Mouse (Mus musculus): ENCODE measurements around the gene Phf21a. TPM values are rescaled to one million over a fixed set of nuclear protein-coding genes. Genes with fewer than 3 reads are reported as not detected.
A peak's percentile ranks its signal among the peaks of the same experiment; 100 is the strongest.

The Phf21a gene
- total and polyA plus RNA-seq, 3 experiments = 26.4 to 30.2 (median 27.6) TPM

DNA sequence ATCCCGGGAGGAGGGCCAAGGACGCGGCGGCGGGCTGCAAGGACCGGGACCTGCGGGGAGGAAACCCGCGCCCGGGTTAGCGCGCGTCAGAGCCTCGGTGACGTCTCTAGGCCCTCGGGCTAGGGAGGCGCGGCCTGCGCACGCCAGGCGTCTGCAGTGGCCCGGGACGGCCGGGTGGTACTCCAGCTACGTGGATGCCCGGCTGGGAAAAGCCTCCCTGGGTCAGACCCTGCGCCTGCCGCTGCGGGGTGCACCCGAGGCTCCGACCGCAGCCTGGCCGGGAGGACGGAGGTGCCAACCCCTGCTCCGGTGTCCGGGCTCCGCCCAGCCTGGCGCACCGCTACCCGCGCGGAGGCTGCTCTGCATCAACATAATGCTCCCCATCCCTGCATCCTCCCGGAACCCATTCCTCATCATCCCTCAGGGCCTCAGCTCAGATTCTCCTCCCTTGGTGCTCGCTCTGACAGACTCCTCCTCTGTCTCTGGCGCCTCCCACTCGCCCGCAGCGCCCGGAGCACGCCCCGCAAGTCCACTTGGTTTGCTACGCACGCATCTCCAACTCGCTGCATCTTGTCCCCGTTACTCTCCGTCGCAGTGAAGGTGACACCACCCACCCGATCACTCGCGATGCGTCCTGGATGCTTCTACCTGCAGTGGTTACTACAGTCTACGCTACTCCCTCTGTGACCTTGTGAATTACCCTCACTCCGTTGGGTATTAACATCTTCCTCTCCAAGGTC lies 33.3 kb upstream of the Phf21a start:
- peak; percentile 78 to 80 for DNase-seq
- 1% methylated on average over 63 of the region's 63 CpGs for WGBS
- no peaks in the 10 kb centered on the region for H3K79me2 ChIP-seq (replicated peaks; ENCODE audit: control insufficient read depth, insufficient read depth, low read length)
- peak overlapping the region; percentile 70 for H3K9ac ChIP-seq (ENCODE audit: low read depth, low read length)
- no peaks in the 10 kb centered on the region for H3K27me3 ChIP-seq (ENCODE audit: control insufficient read depth, insufficient read depth, low read length)
- intact Hi-C loops (cut with DNase I) = loop anchor here (2.0 to 5.0 kb wide), 4 partner anchors 33 to 1212 kb away; partner anchors contain the start of gene Mtch2
- no peaks in the 10 kb centered on the region for H3K36me3 ChIP-seq (ENCODE audit: control insufficient read depth, insufficient read depth, low read length)
- peak overlapping the region; percentile 48 for H3K4me3 ChIP-seq
- peak overlapping the region; percentile 75 for H3K27ac ChIP-seq
- H3K4me1 ChIP-seq (ENCODE audit: control insufficient read depth, insufficient read depth, low read length) = peaks cover 10% of the 10 kb centered on the region
- no peak for TF ChIP-seq EP300 (IDR thresholded peaks at IDR 0.05; ENCODE audit: insufficient read depth, low read depth, low read length)
- peak; percentile 28; the same call in 1 of the 2 replicates for TF ChIP-seq POLR2A (IDR thresholded peaks at IDR 0.05; ENCODE audit: insufficient read depth, low read depth, low read length)
- 0 out of 2 replicates have a peak, but pooled peaks have one; percentile 5 for TF ChIP-seq CTCF (IDR thresholded peaks at IDR 0.05)

DNA sequence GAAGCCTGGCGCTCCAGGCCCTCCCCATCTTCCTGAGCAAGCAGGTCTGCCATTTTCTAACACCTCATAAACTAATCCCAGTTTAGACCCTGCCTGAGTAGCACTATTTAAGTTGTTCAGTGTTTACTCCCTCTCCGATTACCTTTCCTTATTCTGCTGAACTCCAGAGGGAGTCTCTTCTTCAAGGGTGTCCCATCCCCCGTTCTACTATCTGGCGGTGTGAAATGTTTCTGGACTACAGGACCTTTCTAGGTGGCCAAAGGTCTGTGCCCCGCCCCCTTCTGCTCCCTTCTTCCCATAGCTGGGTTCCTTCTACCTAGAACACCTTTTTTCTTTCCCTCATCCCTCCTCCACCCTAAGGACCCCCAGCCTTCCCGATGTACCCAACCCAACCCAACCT lies 32.6 kb upstream of the Phf21a start:
- no peak overlapping the region for H3K4me3 ChIP-seq
- intact Hi-C loops (cut with DNase I) = no loop called here

DNA sequence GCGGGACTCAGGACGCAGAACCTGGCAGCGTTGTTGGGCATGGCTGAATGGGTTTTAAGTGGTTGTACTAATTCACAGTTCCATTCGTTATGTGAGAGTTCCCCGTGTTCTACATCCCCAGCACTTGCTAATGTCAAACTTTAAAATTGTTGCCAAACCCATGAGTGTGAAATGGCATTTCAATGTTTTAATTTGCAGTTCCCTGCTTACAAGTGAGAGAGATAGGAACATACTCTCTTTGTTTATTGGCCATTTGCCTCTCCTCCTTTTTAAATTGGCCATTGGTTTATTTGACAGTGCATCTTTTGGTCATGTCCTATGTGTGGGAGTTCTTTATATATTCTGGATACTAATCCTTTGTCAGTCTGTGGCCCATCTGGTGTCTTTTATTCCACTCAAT lies 31.6 kb upstream of the Phf21a start:
- DNase-seq = no peak
- no peak overlapping the region for H3K27ac ChIP-seq
- no peaks in the 10 kb centered on the region for H3K79me2 ChIP-seq (replicated peaks; ENCODE audit: control insufficient read depth, insufficient read depth, low read length)
- H3K9ac ChIP-seq (ENCODE audit: low read depth, low read length) = no peak overlapping the region
- TF ChIP-seq CTCF (IDR thresholded peaks at IDR 0.05) (no peak), EP300 (IDR thresholded peaks at IDR 0.05; ENCODE audit: insufficient read depth, low read depth, low read length) (no peak), POLR2A (IDR thresholded peaks at IDR 0.05; ENCODE audit: insufficient read depth, low read depth, low read length) (no peak)
- 92% methylated on average over 5 of the region's 5 CpGs for WGBS
- H3K27me3 ChIP-seq (ENCODE audit: control insufficient read depth, insufficient read depth, low read length) = no peaks in the 10 kb centered on the region
- intact Hi-C loops (cut with DNase I) = no loop called here
- peaks cover 1% of the 10 kb centered on the region; the same call in 1 of the 2 replicates for H3K4me1 ChIP-seq (ENCODE audit: control insufficient read depth, insufficient read depth, low read length)
- no peaks in the 10 kb centered on the region for H3K36me3 ChIP-seq (ENCODE audit: control insufficient read depth, insufficient read depth, low read length)
- H3K4me3 ChIP-seq = no peak overlapping the region

More for the DNA sequence above, 32.6 kb upstream of the Phf21a start:
- no peak for DNase-seq
- Histone ChIP-seq H3K4me1 (ENCODE audit: control insufficient read depth, insufficient read depth, low read length) (peaks cover 8% of the 10 kb centered on the region), H3K36me3 (ENCODE audit: control insufficient read depth, insufficient read depth, low read length) (no peaks in the 10 kb centered on the region), H3K9ac (ENCODE audit: low read depth, low read length) (no peak overlapping the region), H3K27me3 (ENCODE audit: control insufficient read depth, insufficient read depth, low read length) (no peaks in the 10 kb centered on the region), H3K79me2 (replicated peaks; ENCODE audit: control insufficient read depth, insufficient read depth, low read length) (no peaks in the 10 kb centered on the region), H3K27ac (no peak overlapping the region)
- WGBS = 60% methylated on average over 6 of the region's 6 CpGs
- TF ChIP-seq POLR2A (IDR thresholded peaks at IDR 0.05; ENCODE audit: insufficient read depth, low read depth, low read length) = no peak
- no peak for TF ChIP-seq CTCF (IDR thresholded peaks at IDR 0.05)
- TF ChIP-seq EP300 (IDR thresholded peaks at IDR 0.05; ENCODE audit: insufficient read depth, low read depth, low read length) = no peak

DNA sequence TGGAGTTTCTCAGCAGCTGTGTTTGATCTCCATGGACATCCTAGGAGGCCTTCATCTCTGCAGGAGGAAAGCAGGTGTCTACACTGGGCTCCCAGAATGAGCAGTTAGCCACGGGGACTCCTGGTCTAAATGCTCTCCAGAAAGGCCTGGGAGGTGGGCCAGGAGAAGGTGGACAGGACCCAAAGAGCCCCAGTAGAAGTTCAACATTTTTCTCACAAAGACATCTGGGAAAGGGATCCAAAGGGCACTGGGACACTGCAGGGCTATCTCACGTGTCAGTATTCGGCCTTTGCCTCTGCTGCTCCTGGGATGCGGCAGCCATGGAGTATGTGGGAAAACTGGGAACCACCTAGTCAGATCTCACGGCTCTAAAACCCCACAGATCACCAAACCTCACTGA lies 29.8 kb upstream of the Phf21a start:
- intact Hi-C loops (cut with DNase I) = no loop called here
- 79% methylated on average over 5 of the region's 5 CpGs for WGBS
- H3K27ac ChIP-seq = no peak overlapping the region
- TF ChIP-seq POLR2A (IDR thresholded peaks at IDR 0.05; ENCODE audit: insufficient read depth, low read depth, low read length) (no peak), EP300 (IDR thresholded peaks at IDR 0.05; ENCODE audit: insufficient read depth, low read depth, low read length) (no peak), CTCF (IDR thresholded peaks at IDR 0.05) (no peak)
- no peak for DNase-seq
- H3K27me3 ChIP-seq (ENCODE audit: control insufficient read depth, insufficient read depth, low read length) = no peaks in the 10 kb centered on the region
- H3K36me3 ChIP-seq (ENCODE audit: control insufficient read depth, insufficient read depth, low read length) = no peaks in the 10 kb centered on the region
- H3K4me3 ChIP-seq = no peak overlapping the region
- no peaks in the 10 kb centered on the region for H3K79me2 ChIP-seq (replicated peaks; ENCODE audit: control insufficient read depth, insufficient read depth, low read length)
- peaks cover 1% of the 10 kb centered on the region; the same call in 1 of the 2 replicates for H3K4me1 ChIP-seq (ENCODE audit: control insufficient read depth, insufficient read depth, low read length)
- no peak overlapping the region for H3K9ac ChIP-seq (ENCODE audit: low read depth, low read length)

DNA sequence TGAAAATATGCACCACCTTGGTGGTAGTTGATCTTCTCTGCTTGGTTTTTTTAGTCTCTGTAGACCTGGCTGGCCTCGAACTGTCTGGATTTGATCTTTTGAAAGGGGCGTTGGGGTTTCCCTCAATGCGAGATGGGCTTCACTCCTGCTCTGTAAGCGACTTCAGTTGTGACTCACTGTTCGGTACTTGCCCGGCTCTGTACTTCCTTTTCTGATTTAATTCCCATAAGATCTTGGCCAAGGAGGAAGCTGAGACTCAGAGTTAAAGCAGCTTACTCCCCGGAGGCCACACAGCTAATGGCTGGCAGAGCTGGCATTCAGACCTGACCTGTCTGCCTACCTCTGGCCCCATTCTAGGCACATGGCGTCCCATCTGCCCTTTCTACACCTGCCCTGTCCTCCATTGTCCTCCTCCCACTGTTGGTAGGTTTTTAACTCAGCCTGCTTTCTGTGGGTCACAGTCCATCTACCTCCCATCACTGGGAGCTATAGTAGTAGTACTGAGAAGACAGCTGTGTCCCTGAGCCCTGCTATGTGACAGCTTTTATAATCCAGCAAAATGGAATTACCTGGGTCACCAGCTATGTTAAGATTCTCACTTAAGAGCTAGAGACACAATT lies 27.5 kb upstream of the Phf21a start:
- TF ChIP-seq POLR2A (IDR thresholded peaks at IDR 0.05; ENCODE audit: insufficient read depth, low read depth, low read length) (no peak), CTCF (IDR thresholded peaks at IDR 0.05) (no peak), EP300 (IDR thresholded peaks at IDR 0.05; ENCODE audit: insufficient read depth, low read depth, low read length) (no peak)
- H3K4me3 ChIP-seq = no peak overlapping the region
- H3K9ac ChIP-seq (ENCODE audit: low read depth, low read length) = no peak overlapping the region
- WGBS = 51% methylated on average over 8 of the region's 8 CpGs
- H3K27ac ChIP-seq = no peak overlapping the region
- DNase-seq = no peak
- no peaks in the 10 kb centered on the region for H3K4me1 ChIP-seq (ENCODE audit: control insufficient read depth, insufficient read depth, low read length)
- no peaks in the 10 kb centered on the region for H3K36me3 ChIP-seq (ENCODE audit: control insufficient read depth, insufficient read depth, low read length)
- H3K79me2 ChIP-seq (replicated peaks; ENCODE audit: control insufficient read depth, insufficient read depth, low read length) = no peaks in the 10 kb centered on the region
- intact Hi-C loops (cut with DNase I) = no loop called here
- H3K27me3 ChIP-seq (ENCODE audit: control insufficient read depth, insufficient read depth, low read length) = no peaks in the 10 kb centered on the region

DNA sequence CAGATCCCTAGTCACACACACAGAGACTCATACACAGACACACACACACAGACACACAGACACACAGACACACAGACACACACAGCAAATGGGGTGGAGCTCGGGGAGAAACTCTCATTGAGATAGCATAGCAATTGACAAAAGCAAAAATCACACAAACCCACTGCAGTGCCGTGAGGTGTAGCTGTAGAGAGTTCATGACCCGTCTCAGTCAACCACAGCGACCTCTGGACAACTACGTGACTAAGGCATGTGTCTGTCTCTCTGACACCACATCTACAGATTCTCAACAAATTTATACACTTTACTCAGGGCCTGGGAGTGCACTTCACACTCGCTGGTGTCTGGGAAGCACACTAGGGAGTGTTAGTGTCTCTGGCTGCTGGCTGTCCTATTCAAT lies 27.0 kb upstream of the Phf21a start:
- Histone ChIP-seq H3K27me3 (ENCODE audit: control insufficient read depth, insufficient read depth, low read length) (no peaks in the 10 kb centered on the region), H3K9ac (ENCODE audit: low read depth, low read length) (no peak overlapping the region), H3K36me3 (ENCODE audit: control insufficient read depth, insufficient read depth, low read length) (no peaks in the 10 kb centered on the region), H3K4me3 (no peak overlapping the region), H3K4me1 (ENCODE audit: control insufficient read depth, insufficient read depth, low read length) (no peaks in the 10 kb centered on the region), H3K27ac (no peak overlapping the region), H3K79me2 (replicated peaks; ENCODE audit: control insufficient read depth, insufficient read depth, low read length) (no peaks in the 10 kb centered on the region)
- intact Hi-C loops (cut with DNase I) = no loop called here
- no peak for DNase-seq
- TF ChIP-seq POLR2A (IDR thresholded peaks at IDR 0.05; ENCODE audit: insufficient read depth, low read depth, low read length) = no peak
- no peak for TF ChIP-seq CTCF (IDR thresholded peaks at IDR 0.05)
- TF ChIP-seq EP300 (IDR thresholded peaks at IDR 0.05; ENCODE audit: insufficient read depth, low read depth, low read length) = no peak
- 73% methylated on average over 6 of the region's 6 CpGs for WGBS
